Mouse (Mus musculus): ENCODE measurements around the gene Lgmn. TPM values are rescaled to one million over a fixed set of nuclear protein-coding genes. Genes with fewer than 3 reads are reported as not detected.

Lgmn gene
- total RNA-seq (2021) = 100 to 1,000 TPM in 1 of 2 experiments, 10 to 100 TPM in 1; 92.0 to 125 TPM
- long read RNA-seq, experiment 1, transcript Lgmn-201 (14 exons, 1,990 nt) = major isoform, 166 of 201 reads
- long read RNA-seq, experiment 1, partial matches to known transcripts = 5 of 201 reads
- long read RNA-seq, experiment 1, other reads (novel, unspliced or antisense) = 29 of 201 reads
- long read RNA-seq, experiment 2, transcript Lgmn-201 (14 exons, 1,990 nt) = major isoform, 56 of 70 reads
- long read RNA-seq, experiment 2, partial matches to known transcripts = 7 of 70 reads
- long read RNA-seq, experiment 2, other reads (novel, unspliced or antisense) = 6 of 70 reads

DNA sequence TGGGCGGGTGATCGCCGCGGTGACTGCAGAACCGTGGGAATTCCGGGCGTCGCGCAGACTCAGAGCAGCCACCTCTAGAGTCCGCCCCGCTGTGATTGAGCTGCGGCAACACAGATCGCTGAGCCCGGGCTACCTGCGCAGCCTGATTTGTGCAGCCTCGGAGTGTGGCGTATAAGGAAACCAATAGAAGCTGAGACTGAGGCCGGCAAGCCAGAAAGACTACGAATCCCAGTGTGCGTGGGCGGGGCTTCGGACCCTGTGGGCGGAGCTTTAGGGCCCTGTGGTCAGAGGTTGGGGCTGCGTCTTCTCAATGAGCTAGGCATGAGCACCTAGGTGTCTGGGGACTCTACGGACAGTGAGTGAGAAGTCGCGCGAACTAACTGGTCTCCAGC, at the start of gene Lgmn:
Gene Lgmn, minus strand, starts transcription at position 182 of the 392 bp plus-strand sequence.
- peak; percentile 99 for DNase-seq

DNA sequence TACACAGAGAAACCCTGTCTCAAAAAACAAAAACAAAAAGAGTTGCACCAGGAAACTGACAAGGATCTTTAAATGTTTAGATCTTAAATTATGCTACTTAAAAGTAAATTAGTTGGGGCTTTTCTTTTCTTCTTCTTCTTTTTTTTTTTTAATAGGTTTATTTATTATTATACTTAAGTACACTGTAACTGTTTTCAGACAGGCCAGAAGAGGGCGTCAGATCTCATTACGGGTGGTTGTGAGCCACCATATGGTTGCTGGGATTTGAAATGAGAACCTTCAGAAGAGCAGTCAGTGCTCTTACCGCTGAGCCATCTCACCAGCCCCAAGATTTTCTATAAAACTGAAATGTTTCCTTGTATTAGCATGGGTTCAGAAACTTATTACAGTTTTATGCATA, 45.3 kb upstream of the Lgmn start:
- DNase-seq = peak in 1 of 2 experiments; percentile 11

DNA sequence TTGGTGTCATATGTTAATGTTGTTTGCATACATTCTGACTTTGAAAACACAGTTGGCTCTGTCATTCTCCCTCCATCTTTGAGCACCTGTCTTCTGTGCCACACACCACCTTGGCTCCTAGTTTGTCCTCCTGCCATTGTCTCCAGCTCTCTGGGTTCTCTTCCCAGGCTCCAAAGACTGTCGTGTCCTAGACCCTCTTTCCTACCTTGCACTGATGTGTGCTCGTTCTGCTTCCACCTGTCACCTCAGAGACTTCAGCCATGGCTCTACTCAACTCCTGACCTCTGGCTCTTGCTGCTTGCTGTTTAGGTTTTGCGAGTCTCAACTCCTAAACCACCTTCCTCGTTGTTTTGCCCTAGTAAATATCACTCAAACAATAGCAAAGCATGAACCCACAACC, 40.9 kb upstream of the Lgmn start:
- no peak for DNase-seq

DNA sequence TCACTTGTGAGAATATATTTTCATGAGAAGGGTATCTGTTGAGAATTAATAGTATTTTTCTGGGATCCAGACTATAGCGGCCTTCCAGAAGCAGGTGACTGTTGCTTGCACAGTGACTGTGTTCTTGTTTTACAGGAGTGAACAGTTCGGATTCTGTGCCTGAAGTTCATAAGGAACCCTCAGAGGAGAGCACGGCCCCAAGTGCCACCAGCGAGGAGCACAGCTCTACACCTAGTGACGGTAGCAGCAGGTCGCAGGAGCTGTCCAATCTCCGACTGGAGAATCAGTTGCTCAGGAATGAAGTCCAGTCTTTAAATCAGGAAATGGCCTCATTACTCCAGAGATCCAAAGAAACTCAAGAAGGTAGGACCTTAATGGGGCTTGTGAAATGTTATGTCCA, 34.8 kb upstream of the Lgmn start:
- DNase-seq = no peak

DNA sequence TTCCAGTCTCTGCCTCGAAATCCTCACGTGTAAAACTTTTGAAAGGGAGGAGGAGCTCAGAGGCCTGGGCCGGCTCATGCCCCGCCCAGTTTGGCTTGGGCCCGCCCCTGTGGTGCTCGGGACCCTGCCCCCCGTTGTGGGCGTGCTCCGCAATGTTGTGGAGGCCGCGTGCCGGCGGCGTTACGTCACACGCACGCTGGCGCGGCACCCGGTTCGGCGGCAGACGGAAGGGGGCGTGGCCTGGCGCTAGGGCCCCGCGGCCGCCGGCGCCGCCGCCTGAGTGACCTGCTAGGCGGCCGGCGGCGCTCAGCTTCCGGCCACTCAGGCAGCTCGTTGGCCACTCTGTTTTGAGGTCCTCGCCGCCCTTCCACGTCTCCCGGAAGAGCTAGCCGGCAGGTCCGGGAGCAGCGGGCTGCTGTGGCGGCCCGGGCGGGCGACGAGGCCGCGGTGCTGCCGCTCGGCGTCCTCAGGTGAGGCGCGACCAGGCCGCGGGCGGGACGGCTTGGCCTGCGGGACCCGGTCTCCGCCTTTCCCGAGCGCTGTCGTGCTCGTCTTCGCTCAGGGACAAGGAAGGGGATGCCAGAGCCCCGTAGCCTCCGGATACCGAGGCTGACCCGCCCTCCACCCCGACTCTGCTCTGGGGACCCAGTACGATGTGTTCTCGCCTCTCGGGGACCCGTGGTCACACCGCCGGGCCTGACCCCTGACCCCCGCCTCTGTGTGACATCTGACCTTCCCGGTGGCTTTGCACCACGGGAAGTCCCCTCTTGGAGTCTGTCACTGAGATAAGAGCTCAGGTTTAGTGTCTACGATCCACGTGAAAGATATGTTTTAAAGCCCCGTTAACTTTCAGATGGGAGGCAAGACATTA, 29.5 kb upstream of the Lgmn start, which contains the start of gene Golga5:
Gene Golga5, plus strand, starts transcription at position 242 of the 871 bp plus-strand sequence.
- DNase-seq = peak; percentile 99 to 100

DNA sequence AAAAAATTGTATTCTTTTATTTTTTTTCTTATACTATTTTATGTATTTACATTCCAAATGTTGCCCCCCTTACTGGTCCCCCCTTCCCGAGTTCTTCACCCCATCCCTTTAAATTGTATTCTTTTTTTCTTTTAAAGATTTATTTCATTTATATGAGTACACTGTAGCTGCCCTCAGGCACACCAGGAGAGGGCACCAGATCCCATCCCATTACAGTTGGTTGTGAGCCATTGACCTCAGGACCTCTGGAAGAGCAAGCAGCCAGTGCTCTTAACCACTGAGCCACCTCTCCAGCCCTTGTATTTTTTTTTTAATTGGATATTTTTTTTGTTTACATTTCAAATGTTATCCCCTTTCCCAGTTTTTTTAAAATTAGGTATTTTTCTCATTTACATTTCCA, 28.5 kb upstream of the Lgmn start:
- no peak for DNase-seq

DNA sequence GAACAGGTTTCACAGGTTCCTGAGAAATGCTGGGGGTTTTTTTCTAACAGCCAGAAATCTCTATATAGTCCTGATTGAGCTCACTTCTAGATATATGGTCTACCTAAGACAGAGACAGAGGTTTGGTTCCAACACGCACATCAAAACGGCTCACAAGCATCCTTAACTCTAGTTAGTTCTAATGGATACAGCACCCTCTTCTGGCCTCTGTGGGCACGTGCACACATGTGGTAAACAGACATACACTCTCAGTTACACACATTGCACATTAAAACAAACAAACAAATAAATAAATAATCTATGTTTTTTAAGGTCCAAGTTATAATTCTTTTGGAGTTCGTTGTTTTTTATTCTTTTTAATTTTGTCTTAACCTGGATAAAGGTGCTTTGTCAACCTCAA, 25.0 kb upstream of the Lgmn start:
- no peak for DNase-seq

DNA sequence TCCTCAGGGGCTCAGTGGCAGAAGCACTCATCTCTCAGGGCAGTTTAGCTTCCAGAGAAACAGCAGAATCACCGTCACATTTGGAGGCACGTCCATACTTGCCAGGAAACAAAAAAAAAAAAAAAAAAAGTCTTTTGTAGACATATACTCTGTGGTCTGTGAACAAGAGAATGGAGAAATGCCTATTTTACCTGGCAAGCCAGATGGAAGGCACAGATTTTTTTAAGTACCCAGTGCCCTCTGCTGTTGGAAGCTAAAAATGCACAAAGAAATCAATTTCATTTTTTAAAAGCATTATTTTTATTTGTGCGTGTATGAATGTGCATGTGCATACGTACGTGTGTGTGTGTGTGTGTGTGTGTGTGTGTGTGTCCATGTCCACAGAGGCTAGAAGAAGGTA, 21.6 kb upstream of the Lgmn start:
- no peak for DNase-seq

DNA sequence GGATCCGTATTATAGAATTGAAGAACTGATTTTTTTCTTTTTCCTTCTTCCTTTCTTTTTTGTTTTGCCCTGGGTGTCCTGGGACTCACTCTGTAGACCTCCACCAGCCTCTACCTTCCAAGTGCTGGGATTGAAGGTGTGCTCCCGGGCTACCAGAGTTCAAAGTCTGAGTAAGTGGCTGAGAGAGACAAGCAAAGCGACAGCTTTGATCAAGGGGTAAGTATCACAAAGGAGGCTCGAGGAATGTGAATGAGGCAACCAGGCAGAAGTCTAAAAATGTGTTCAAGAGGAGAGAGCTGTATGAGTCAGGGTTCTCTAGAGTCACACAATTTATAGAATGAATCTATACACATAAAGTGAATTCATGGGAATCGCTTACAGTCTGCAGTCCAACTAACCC, 20.4 kb upstream of the Lgmn start:
- DNase-seq = no peak

DNA sequence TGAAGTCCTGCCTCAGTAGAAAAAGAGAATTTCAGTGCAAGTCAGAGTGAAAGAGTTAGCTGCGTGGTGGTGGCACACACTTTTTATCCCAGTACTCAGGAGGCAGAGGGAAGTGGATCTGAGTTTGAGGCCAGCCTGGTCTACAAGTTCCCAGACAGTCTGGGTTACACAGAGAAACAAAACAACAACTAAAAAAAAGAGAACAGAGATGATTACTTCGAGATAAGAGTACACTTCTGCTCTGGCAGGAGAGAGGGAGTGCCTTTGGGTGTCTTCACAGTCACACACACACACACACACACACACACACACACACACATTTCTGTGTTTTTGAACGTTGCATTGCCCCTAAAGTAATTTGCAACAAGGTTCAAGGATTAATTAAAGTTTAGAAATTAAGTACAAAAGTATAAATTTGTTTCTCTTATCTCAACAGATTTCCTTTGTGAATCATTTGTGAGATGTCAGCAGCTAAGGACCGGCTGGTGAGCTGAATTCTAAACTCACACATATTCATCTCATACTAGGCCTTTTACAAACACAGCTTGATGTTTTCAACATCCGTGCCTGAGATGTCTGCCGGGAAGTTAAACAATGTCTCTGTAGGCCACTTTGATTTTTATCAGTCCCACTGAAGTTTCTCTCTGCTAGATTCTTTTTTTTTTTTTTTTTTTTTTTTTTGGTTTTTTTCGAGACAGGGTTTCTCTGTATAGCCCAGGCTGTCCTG, 17.0 kb upstream of the Lgmn start:
- no peak for DNase-seq

DNA sequence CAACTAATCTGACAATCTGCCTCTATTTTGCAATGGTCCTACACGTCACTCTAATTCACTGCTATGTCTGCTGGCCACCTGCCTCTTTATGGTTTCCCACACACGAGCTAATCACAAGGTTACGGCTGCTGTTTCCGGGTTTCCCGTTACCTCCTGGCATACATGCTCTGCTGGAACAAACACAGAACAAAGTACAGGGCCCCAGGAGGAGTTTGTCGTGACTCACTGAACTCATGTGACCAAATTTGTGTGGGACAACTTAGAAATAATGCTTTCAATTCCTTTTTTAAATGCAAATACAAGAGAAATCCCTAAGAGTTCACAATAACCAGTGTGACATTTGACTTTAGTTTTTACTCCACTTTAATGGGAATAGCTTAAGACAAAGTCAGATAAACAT, 14.0 kb upstream of the Lgmn start:
- DNase-seq = peak in 1 of 2 experiments; percentile 28

DNA sequence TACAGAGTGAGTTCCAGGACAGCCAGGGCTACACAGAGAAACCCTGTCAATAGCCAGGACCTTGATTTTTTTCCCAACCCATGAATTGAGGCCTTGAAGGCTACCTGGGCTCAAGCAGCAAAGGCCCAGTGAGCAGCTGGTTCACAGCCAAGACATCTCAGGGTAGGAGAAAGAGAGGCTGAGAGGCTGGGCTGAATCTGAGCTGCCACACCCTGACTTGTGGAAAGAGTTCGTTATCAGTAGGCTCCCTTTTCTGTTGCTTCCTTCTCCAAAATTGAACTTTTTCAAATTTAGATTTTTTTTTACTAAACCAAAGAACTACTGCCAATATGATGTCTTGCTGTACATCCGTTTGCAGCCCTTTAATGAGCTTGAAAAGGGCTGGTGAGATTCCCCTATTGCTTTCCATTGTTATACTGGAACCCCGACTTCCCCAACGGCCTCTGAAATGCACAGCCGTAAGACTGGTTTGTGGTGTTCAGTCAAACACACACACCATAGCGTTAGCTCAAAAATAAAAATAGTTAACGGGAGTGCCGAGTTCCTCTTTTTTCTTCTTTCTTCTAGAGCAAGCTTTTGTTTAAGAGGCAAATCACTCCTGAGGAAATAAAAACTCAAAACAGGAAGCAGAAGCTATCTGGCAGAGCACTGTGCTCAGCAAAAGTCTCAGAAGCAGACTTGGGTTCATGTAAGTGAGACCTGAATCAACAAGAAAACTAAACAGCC, 11.7 kb upstream of the Lgmn start:
- DNase-seq = no peak

DNA sequence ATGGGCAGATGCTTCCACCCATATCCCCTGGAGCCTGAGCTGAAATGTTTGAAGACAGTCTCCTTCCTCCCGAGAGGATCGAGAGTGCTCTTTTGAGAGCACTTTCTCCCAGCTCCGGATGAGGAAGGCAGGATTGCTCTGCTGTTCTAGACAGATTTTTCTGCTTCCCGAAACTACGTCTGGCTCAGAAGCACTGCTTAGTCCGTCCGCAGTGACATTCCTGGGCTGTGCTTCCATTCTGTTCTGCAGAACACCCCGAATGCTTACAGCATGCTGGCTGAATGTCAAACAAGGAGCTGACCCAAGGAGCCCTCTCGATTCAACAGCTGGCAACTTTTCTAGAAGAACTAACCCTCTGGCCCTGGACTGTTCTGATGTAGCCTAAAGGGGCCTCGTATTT, 10.8 kb upstream of the Lgmn start:
- DNase-seq = peak in 1 of 2 experiments; percentile 43

DNA sequence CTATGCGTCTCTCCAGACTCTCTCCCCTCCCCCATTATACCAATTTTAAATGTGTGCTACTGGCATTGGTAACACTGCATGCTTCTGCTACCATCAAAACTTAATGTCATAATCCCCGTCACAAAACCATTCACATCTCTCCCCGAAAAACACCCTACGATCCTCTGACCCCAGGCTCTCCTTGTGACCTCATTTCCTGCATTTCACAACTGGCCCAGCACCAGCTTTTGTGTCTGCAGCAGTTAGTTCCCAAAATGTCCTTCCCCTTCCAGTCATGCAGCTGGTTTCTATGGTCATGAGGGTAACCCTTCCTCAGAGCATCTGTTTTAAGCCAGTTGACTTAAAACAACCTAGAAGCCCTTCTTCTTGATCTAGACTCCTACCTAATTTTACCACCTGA, 5.8 kb upstream of the Lgmn start:
- peak in 1 of 2 experiments; percentile 12 for DNase-seq

DNA sequence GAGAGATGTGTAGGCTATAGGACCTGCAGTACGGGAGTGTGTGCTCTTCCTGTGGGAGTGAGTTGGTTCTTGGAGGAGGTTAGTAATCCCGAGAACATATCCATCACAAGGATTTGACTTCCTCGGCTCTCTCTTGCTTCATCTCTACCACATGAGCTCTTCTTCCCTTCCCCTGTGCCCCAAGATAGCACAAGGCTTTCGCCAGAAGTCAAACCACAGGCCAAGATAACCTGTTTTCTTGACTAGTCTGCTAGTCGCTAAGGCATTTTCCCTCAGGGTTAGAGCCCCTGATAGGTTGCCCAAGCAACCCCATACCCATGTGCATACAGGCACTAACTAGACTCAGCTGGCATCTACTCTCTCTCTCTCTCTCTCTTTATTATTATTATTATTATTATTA, 4.1 kb upstream of the Lgmn start:
- no peak for DNase-seq

DNA sequence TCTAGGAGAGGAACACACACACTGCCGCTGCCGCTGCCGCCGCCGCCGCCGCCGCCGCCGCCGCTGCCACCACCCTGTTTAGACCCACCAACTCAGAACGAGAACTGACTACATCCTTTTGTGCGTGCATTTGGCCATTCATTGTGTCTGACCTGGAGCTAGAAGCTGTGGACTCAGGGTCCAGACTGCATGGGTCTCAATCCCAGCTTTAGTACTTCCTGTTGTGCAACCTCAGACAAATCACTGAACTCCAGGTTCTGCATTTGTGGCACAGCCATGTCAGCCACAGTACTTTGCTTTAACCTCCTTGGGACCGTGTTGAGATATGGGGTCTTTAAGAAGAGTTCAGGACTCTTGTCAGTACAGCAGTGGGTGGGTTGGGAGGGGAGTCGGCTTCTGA, 3.0 kb upstream of the Lgmn start:
- DNase-seq = no peak

DNA sequence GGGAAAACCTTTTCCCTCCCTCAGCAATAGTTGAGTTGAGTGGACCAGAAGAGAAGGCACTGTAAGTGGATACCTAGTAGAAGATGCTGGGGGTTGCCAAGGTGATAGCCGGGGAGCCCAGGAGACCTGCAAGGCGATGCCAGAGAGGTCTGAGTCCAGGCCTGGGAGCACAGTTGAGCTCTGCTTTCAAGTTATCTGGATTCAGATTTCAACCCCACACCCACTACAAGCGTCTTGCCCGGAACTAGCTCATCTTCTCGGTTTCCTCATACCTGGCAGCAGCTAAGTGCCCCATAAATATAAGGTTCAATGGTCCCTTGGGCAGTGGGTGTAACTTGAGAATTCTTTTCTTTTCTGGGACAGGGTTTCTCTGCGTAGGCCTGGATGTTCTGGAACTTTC, 1.5 kb upstream of the Lgmn start:
- DNase-seq = no peak

DNA sequence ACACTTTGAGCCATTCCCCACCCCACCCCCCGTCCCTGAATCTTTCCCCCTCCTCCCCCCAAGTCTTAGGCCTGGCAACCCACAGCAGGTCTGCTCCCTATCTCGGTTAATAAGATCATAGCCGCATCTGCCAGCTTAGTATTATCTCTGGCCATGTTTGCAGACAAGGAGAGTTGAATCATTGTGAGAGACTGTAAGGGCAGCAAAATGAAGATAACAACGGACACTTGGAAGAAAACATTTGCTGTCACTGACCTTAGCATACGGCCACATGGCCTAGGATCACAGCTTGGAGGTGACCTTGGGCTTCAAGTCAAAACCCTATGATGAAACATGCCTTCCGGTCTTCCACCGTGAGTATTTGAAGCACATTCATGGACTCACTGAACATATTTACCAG, 938 bp upstream of the Lgmn start:
- peak in 1 of 2 experiments; percentile 54 for DNase-seq

DNA sequence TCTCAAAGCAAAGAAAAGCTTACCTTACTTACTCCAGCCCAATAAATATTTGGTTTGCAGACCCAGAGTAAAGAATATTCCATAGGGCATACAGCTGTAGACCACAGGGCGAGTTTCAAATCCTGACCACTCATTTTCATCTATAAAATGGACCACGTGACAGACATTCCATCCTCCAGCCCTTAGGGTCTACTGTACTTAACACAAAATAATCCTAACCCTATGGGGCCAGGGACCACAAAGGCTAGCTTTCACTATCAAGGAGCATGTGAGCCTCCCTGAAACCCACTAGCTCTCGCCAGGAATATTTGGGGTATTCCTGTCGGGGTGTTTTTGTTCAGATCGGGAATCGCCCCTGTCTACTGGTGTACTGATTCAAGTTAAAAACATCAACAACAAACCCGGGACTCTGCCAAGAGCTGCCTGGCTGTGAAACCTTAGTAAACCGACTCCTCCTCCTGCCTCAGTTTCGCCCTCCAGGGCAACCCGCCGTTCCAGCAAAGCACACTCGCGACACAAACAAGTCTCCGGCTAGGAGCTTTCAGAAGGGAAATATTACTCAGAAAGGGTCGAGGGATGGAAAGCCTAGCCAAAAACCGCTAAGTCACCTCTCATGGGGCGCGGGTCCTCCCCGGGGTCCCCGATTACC, 506 bp downstream of the Lgmn start:
- no peak for DNase-seq

DNA sequence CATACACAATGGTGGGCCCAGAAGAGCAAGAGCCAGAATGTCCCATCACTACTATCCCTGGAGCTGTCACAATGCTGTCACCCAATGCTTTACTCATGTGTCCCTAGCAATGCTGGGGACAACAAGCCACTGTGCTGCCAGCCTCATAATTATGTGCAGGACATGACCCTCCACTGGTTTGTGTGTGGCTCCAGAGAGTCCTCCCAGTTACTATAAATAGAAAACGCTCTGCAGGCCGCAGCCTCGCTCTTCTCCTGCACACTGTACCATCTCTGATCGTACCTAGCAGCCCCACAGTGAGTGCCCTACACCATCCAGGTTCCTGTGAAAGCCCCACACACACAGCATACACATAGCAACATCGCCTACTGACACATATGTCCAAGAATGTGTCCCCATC, 1.7 kb downstream of the Lgmn start:
- DNase-seq = no peak

DNA sequence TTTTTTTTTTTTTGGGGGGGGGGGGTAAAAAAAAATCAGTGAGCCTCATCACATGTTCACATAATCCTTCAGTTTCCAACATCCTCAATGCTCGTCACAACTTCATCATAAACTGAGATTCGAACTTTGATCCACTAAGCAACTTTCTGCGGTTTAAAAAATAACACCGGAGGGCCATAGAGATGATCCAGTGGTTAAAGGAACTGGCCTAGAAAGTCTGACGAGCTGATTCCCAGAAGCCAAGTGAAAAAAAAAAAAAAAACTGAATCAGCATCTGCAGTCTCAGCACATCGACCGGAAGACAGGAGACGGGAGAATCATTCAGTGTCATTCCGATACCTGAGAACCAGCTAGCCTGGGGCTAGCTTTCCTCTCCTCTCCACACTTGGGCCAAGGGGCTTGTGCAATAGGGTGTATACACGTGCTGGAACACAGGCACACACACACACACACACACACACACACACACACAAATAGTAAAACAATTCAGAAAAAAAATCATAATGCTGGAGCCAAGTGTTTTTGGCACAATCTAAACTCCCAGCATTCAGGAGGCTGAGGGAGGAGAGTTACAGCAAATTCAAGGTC, 2.6 kb downstream of the Lgmn start:
- no peak for DNase-seq
